Mouse (Mus musculus): Measurements from ENCODE around the gene Luc7l3. TPM values are rescaled to one million over a fixed set of nuclear protein-coding genes. Genes with fewer than 3 reads are reported as not detected.
A peak's percentile ranks its signal among the peaks of the same experiment; 100 is the strongest.

Luc7l3 gene
- polyA plus RNA-seq, 1 experiment from 2014 or later = 167 TPM

- Histone ChIP-seq H3K27me3 (no peaks in the 10 kb centered on the region), H3K36me3 (no peaks in the 10 kb centered on the region), H3K9ac (peak overlapping the region; percentile 65), H3K27ac (peak overlapping the region; percentile 58; the same call in 1 of the 2 replicates), H3K4me3 (peak overlapping the region; percentile 34), H3K4me2 (peak overlapping the region; percentile 56), H3K9me3 (no peaks in the 10 kb centered on the region), H3K4me1 (replicated peaks) (peaks cover 11% of the 10 kb centered on the region)
- ATAC-seq (ENCODE audit: low FRiP score) = peak; percentile 77
- WGBS = under 1% methylated on average over 18 of the region's 18 CpGs
Observed at GRCm38 (mm10) chr11:94265134-94265785, 56.5 kb downstream of the Luc7l3 start.

- H3K4me2 ChIP-seq = no peak overlapping the region
- no peak overlapping the region for H3K9ac ChIP-seq
- no peaks in the 10 kb centered on the region for H3K27me3 ChIP-seq
- H3K4me1 ChIP-seq (replicated peaks) = peaks cover 11% of the 10 kb centered on the region
- no peaks in the 10 kb centered on the region for H3K36me3 ChIP-seq
- no peaks in the 10 kb centered on the region for H3K9me3 ChIP-seq
- no peak overlapping the region for H3K27ac ChIP-seq
- WGBS = 66% methylated on average over 6 of the region's 6 CpGs
- no peak overlapping the region for H3K4me3 ChIP-seq
- ATAC-seq (ENCODE audit: low FRiP score) = no peak
Observed at GRCm38 (mm10) chr11:94261585-94262370, 60.0 kb downstream of the Luc7l3 start.

GRCm38 (mm10) chr11:94259814-94260213, 62.0 kb downstream of the Luc7l3 start:
- Histone ChIP-seq H3K27ac (no peak overlapping the region), H3K9me3 (no peaks in the 10 kb centered on the region), H3K36me3 (no peaks in the 10 kb centered on the region), H3K4me1 (replicated peaks) (peaks cover 9% of the 10 kb centered on the region), H3K27me3 (no peaks in the 10 kb centered on the region), H3K4me2 (no peak overlapping the region), H3K4me3 (no peak overlapping the region), H3K9ac (no peak overlapping the region)
- WGBS = 55% methylated on average over 4 of the region's 4 CpGs
- no peak for ATAC-seq (ENCODE audit: low FRiP score)

- 75% methylated on average over 14 of the region's 14 CpGs for WGBS
- no peak overlapping the region for H3K27ac ChIP-seq
- no peaks in the 10 kb centered on the region for H3K36me3 ChIP-seq
- H3K9me3 ChIP-seq = no peaks in the 10 kb centered on the region
- H3K27me3 ChIP-seq = no peaks in the 10 kb centered on the region
- H3K4me1 ChIP-seq (replicated peaks) = peaks cover 7% of the 10 kb centered on the region; the same call in 1 of the 2 replicates
- H3K4me2 ChIP-seq = no peak overlapping the region
- H3K9ac ChIP-seq = no peak overlapping the region
- no peak for ATAC-seq (ENCODE audit: low FRiP score)
- no peak overlapping the region for H3K4me3 ChIP-seq
Observed at GRCm38 (mm10) chr11:94257987-94258386, 63.8 kb downstream of the Luc7l3 start.

- WGBS = 59% methylated on average over 5 of the region's 5 CpGs
- ATAC-seq (ENCODE audit: low FRiP score) = no peak
- Histone ChIP-seq H3K36me3 (no peaks in the 10 kb centered on the region), H3K9me3 (no peaks in the 10 kb centered on the region), H3K9ac (no peak overlapping the region), H3K27me3 (no peaks in the 10 kb centered on the region), H3K4me3 (no peak overlapping the region), H3K4me1 (replicated peaks) (peaks cover 7% of the 10 kb centered on the region; the same call in 1 of the 2 replicates), H3K4me2 (no peak overlapping the region), H3K27ac (no peak overlapping the region)
Observed at GRCm38 (mm10) chr11:94255733-94256132, 66.1 kb downstream of the Luc7l3 start.

- WGBS = 87% methylated on average over 10 of the region's 10 CpGs
Observed at GRCm38 (mm10) chr11:94253691-94254090, 68.1 kb downstream of the Luc7l3 start.

GRCm38 (mm10) chr11:94253156-94253555, 68.6 kb downstream of the Luc7l3 start:
- Histone ChIP-seq H3K36me3 (no peaks in the 10 kb centered on the region), H3K4me1 (replicated peaks) (peaks cover 7% of the 10 kb centered on the region; the same call in 1 of the 2 replicates), H3K9me3 (no peaks in the 10 kb centered on the region), H3K9ac (no peak overlapping the region), H3K4me2 (no peak overlapping the region), H3K27me3 (no peaks in the 10 kb centered on the region), H3K27ac (no peak overlapping the region), H3K4me3 (no peak overlapping the region)
- no peak for ATAC-seq (ENCODE audit: low FRiP score)
- 85% methylated on average over 9 of the region's 9 CpGs for WGBS

More at GRCm38 (mm10) chr11:94253691-94254090, 68.1 kb downstream of the Luc7l3 start:
- no peaks in the 10 kb centered on the region for H3K27me3 ChIP-seq
- peaks cover 7% of the 10 kb centered on the region; the same call in 1 of the 2 replicates for H3K4me1 ChIP-seq (replicated peaks)
- ATAC-seq (ENCODE audit: low FRiP score) = no peak
- H3K9me3 ChIP-seq = no peaks in the 10 kb centered on the region
- no peaks in the 10 kb centered on the region for H3K36me3 ChIP-seq
- no peak overlapping the region for H3K4me2 ChIP-seq
- H3K27ac ChIP-seq = no peak overlapping the region
- no peak overlapping the region for H3K4me3 ChIP-seq
- H3K9ac ChIP-seq = no peak overlapping the region

GRCm38 (mm10) chr11:94246789-94247061, 75.1 kb downstream of the Luc7l3 start:
- 59% methylated on average over 8 of the region's 8 CpGs for WGBS
- peaks cover 43% of the 10 kb centered on the region for H3K4me1 ChIP-seq (replicated peaks)
- H3K9ac ChIP-seq = no peak overlapping the region
- no peak overlapping the region for H3K4me2 ChIP-seq
- no peaks in the 10 kb centered on the region for H3K9me3 ChIP-seq
- peaks cover 9% of the 10 kb centered on the region; the same call in 1 of the 2 replicates for H3K27me3 ChIP-seq
- no peak for ATAC-seq (ENCODE audit: low FRiP score)
- H3K4me3 ChIP-seq = no peak overlapping the region
- H3K36me3 ChIP-seq = no peaks in the 10 kb centered on the region
- peak overlapping the region; percentile 75 for H3K27ac ChIP-seq

GRCm38 (mm10) chr11:94245955-94246788, 75.6 kb downstream of the Luc7l3 start, which contains the start of gene Wfikkn2:
Gene Wfikkn2, minus strand, starts transcription at chr11:94246005.
- 0 out of 2 replicates have a peak within 1 kb of the TSS, but pooled peaks have one; percentile 5 for H3K4me2 ChIP-seq
- H3K36me3 ChIP-seq = no peaks in the 10 kb centered on the region
- H3K9ac ChIP-seq = no peak within 1 kb of the TSS
- 42% methylated on average over 17 of the region's 17 CpGs for WGBS
- peak within 1 kb of the TSS; percentile 75 for H3K27ac ChIP-seq
- peaks cover 9% of the 10 kb centered on the region; the same call in 1 of the 2 replicates for H3K27me3 ChIP-seq
- no peaks in the 10 kb centered on the region for H3K9me3 ChIP-seq
- H3K4me3 ChIP-seq = no peak within 1 kb of the TSS
- peaks cover 45% of the 10 kb centered on the region for H3K4me1 ChIP-seq (replicated peaks)
- ATAC-seq (ENCODE audit: low FRiP score) = peak; percentile 76

- no peak overlapping the region for H3K4me3 ChIP-seq
- H3K9ac ChIP-seq = 0 out of 2 replicates have a peak overlapping the region, but pooled peaks have one; percentile 13
- peaks cover 9% of the 10 kb centered on the region; the same call in 1 of the 2 replicates for H3K27me3 ChIP-seq
- 54% methylated on average over 9 of the region's 9 CpGs for WGBS
- H3K4me1 ChIP-seq (replicated peaks) = peaks cover 49% of the 10 kb centered on the region
- ATAC-seq (ENCODE audit: low FRiP score) = no peak
- no peak overlapping the region for H3K4me2 ChIP-seq
- no peaks in the 10 kb centered on the region for H3K9me3 ChIP-seq
- H3K27ac ChIP-seq = peak overlapping the region; percentile 62
- no peaks in the 10 kb centered on the region for H3K36me3 ChIP-seq
Observed at GRCm38 (mm10) chr11:94244385-94244784, 77.4 kb downstream of the Luc7l3 start.

- Histone ChIP-seq H3K9ac (peak overlapping the region; percentile 55), H3K27me3 (peaks cover 9% of the 10 kb centered on the region; the same call in 1 of the 2 replicates), H3K4me2 (peak overlapping the region; percentile 49), H3K4me3 (peak overlapping the region; percentile 13), H3K36me3 (no peaks in the 10 kb centered on the region), H3K4me1 (replicated peaks) (peaks cover 49% of the 10 kb centered on the region), H3K27ac (peak overlapping the region; percentile 73; the same call in 1 of the 2 replicates), H3K9me3 (no peaks in the 10 kb centered on the region)
- 33% methylated on average over 15 of the region's 15 CpGs for WGBS
- ATAC-seq (ENCODE audit: low FRiP score) = no peak
Observed at GRCm38 (mm10) chr11:94243422-94244180, 78.2 kb downstream of the Luc7l3 start.

Measured in hindbrain, embryonic 13.5 days (tissue).